ENCODE assay signal across 9 mouse cellular contexts in genomic region chr6:83762344-83762743, GRCm38 (mm10). TPM values are rescaled to one million over a fixed set of nuclear protein-coding genes. Genes with fewer than 3 reads are reported as not detected.
A peak's percentile ranks its signal among the peaks of the same experiment; 100 is the strongest.
DNase-seq lines count a peak whose midpoint lies in the region; ATAC-seq and TF ChIP-seq lines count a peak whose summit lies in the region.
"Had no signal": no experiment of that assay in that cellular context is flagged by ENCODE, and none has a peak within 500 bp of the region (broad histone marks: within the 10 kb centered on the region; RNA-seq: fewer than 3 reads in every experiment).

Ankrd53 (plus strand) TSS chr6:83762644.

- peaks cover 18% of the 10 kb centered on the region for H3K27me3 ChIP-seq in kidney, postnatal 0 days (ENCODE audit: insufficient read depth, low read length)
- peaks cover 79% of the 10 kb centered on the region for H3K27me3 ChIP-seq in forebrain, embryonic 10.5 days (ENCODE audit: poor library complexity, severe bottlenecking)
- H3K27me3 ChIP-seq in intestine, embryonic 16.5 days (replicated peaks; ENCODE audit: control insufficient read depth, insufficient read depth, low read length), result peaks cover 37% of the 10 kb centered on the region
- H3K27me3 ChIP-seq in neural tube, embryonic 12.5 days (replicated peaks), result peaks cover 63% of the 10 kb centered on the region

- no peak for TF ChIP-seq CTCF in kidney, postnatal 0 days (IDR thresholded peaks at IDR 0.05; ENCODE audit: low read depth)

- 20% methylated on average over 6 of the region's 6 CpGs for WGBS in kidney, postnatal 0 days
- WGBS in forebrain, embryonic 10.5 days, result 22% methylated on average over 6 of the region's 6 CpGs
- WGBS in intestine, embryonic 16.5 days, result 26% methylated on average over 6 of the region's 6 CpGs
- 29% methylated on average over 6 of the region's 6 CpGs for WGBS in neural tube, embryonic 12.5 days

- no peak for ATAC-seq in kidney, postnatal 0 days (replicated peaks; ENCODE audit: low FRiP score, low read depth)
- ATAC-seq in intestine, embryonic 16.5 days, result no peak; the same call in 1 of the 2 replicates
- no peak for ATAC-seq in neural tube, embryonic 12.5 days (ENCODE audit: low FRiP score, low read depth)

- DNase-seq in kidney, postnatal 0 days (ENCODE audit: low spot score), result no peak
- DNase-seq in kidney, adult 18-20 months, result no peak
- DNase-seq in forebrain, embryonic 10.5 days (ENCODE audit: extremely low spot score, low spot score), result no peak
- DNase-seq in cerebellum, adult 11-12 months, result no peak
- DNase-seq in urinary bladder, adult 2 months (ENCODE audit: low spot score), result no peak
- no peak for DNase-seq in frontal cortex, postnatal 10 days (ENCODE audit: low spot score in 2 of 2)

- H3K27ac ChIP-seq in kidney, postnatal 0 days, result no peak within 1 kb of the TSS
- no peak within 1 kb of the TSS for H3K27ac ChIP-seq in forebrain, embryonic 10.5 days
- no peak within 1 kb of the TSS for H3K27ac ChIP-seq in intestine, embryonic 16.5 days (ENCODE audit: low read length)
- no peak within 1 kb of the TSS for H3K27ac ChIP-seq in neural tube, embryonic 12.5 days
- H3K27ac ChIP-seq: macrophage had no signal

- H3K9ac ChIP-seq in kidney, postnatal 0 days (ENCODE audit: low read depth, low read length), result peak within 1 kb of the TSS; percentile 28; the same call in 1 of the 2 replicates
- peak within 1 kb of the TSS; percentile 27; the same call in 1 of the 2 replicates for H3K9ac ChIP-seq in intestine, embryonic 16.5 days (ENCODE audit: low read depth, low read length)
- no peak within 1 kb of the TSS for H3K9ac ChIP-seq in neural tube, embryonic 12.5 days

- H3K4me1 ChIP-seq in kidney, postnatal 0 days (replicated peaks; ENCODE audit: insufficient read depth, low read length), result peaks cover 6% of the 10 kb centered on the region; the same call in 1 of the 2 replicates
- H3K4me1 ChIP-seq in forebrain, embryonic 10.5 days, result peaks cover 22% of the 10 kb centered on the region
- H3K4me1 ChIP-seq in intestine, embryonic 16.5 days (ENCODE audit: control insufficient read depth, insufficient read depth, low read length), result peaks cover 6% of the 10 kb centered on the region; the same call in 1 of the 2 replicates
- H3K4me1 ChIP-seq in neural tube, embryonic 12.5 days, result peaks cover 8% of the 10 kb centered on the region

- no peaks in the 10 kb centered on the region for H3K9me3 ChIP-seq in kidney, postnatal 0 days (replicated peaks; ENCODE audit: low read length)
- no peaks in the 10 kb centered on the region for H3K9me3 ChIP-seq in forebrain, embryonic 10.5 days
- no peaks in the 10 kb centered on the region for H3K9me3 ChIP-seq in intestine, embryonic 16.5 days (ENCODE audit: control insufficient read depth, low read length)
- H3K9me3 ChIP-seq in neural tube, embryonic 12.5 days, result no peaks in the 10 kb centered on the region

- H3K4me2 ChIP-seq in kidney, postnatal 0 days (ENCODE audit: low read length), result peak within 1 kb of the TSS; percentile 47
- peak within 1 kb of the TSS; percentile 63 for H3K4me2 ChIP-seq in intestine, embryonic 16.5 days (ENCODE audit: low read depth, low read length)
- peak within 1 kb of the TSS; percentile 55 for H3K4me2 ChIP-seq in neural tube, embryonic 12.5 days (replicated peaks)

- no peaks in the 10 kb centered on the region for H3K36me3 ChIP-seq in kidney, postnatal 0 days (ENCODE audit: insufficient read depth, low read length)
- no peaks in the 10 kb centered on the region for H3K36me3 ChIP-seq in forebrain, embryonic 10.5 days (replicated peaks)
- H3K36me3 ChIP-seq in intestine, embryonic 16.5 days (ENCODE audit: control insufficient read depth, insufficient read depth, low read length), result no peaks in the 10 kb centered on the region
- no peaks in the 10 kb centered on the region for H3K36me3 ChIP-seq in neural tube, embryonic 12.5 days

- H3K4me3 ChIP-seq in kidney, postnatal 0 days (replicated peaks; ENCODE audit: low read depth, low read length), result peak within 1 kb of the TSS; percentile 9; the same call in 1 of the 2 replicates
- H3K4me3 ChIP-seq in forebrain, embryonic 10.5 days, result peak within 1 kb of the TSS; percentile 48
- peak within 1 kb of the TSS; percentile 31 for H3K4me3 ChIP-seq in intestine, embryonic 16.5 days (ENCODE audit: low read length)
- H3K4me3 ChIP-seq in neural tube, embryonic 12.5 days, result peak within 1 kb of the TSS; percentile 26

RNA-seq across cellular contexts. Expression of gene Ankrd53, which starts in this region (rescaled TPM):
- polyA plus RNA-seq in kidney, postnatal 0 days (2015; fragmentation: Nextera tagmentation; extraction: Ambion mirVana), result 0.17 and 0.33 TPM in 2 replicates
- polyA plus RNA-seq in forebrain, embryonic 10.5 days (2016; fragmentation: Nextera tagmentation; extraction: Ambion mirVana), result 0.09 and 0.18 TPM in 2 replicates
- polyA plus RNA-seq in intestine, embryonic 16.5 days (2015; fragmentation: Nextera tagmentation; extraction: Ambion mirVana), result not detected in 2 replicates
- 0.15 and 0.22 TPM in 2 replicates for polyA plus RNA-seq in neural tube, embryonic 12.5 days (2016; fragmentation: Nextera tagmentation; extraction: Ambion mirVana)
- not detected in 2 replicates for polyA plus RNA-seq in urinary bladder, adult 2 months (2012; rRNA removed)
- polyA plus RNA-seq: macrophage had no signal
